24 mouse cellular contexts compared by ENCODE assay signal in the genomic region with DNA sequence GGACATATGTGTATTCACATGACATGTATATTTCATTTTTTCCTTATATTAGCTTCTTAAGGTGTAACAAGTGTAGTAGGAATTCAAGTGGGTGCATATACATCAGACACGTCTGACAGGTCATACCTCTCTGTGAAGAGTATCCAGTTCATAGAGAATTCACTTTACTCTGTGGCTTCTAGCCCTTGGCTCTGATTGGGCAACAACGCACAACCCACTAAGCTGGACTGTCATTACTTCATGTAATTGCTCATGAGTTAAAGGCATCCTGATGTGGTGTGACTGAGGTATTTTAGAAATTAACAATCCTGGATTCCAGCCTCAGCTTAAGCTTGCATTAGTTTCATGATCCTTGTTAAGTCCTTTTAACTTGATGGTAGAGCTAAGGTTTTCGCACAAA.
A peak's percentile ranks its signal among the peaks of the same experiment; 100 is the strongest.
DNase-seq lines count a peak whose midpoint lies in the region; ATAC-seq lines count a peak whose summit lies in the region.
"Had no signal": no experiment of that assay in that cellular context is flagged by ENCODE, and none has a peak within 500 bp of the region (broad histone marks: within the 10 kb centered on the region; RNA-seq: fewer than 3 reads in every experiment).

No protein-coding gene starts in this region.

- H3K4me2 ChIP-seq in kidney, embryonic 14.5 days (replicated peaks; ENCODE audit: low read depth, low read length): no peak overlapping the region
- H3K4me2 ChIP-seq in liver, embryonic 11.5 days: no peak overlapping the region
- H3K4me2 ChIP-seq: embryonic facial prominence, embryonic 12.5 days; forebrain, embryonic 13.5 days had no signal

- ATAC-seq in common myeloid progenitor, adult 5-6 weeks (replicated peaks; ENCODE audit: low read depth, poor library complexity, severe bottlenecking): 0 out of 2 replicates have a peak, but pooled peaks have one; percentile 22
- peak; percentile 51; the same call in 1 of the 2 replicates for ATAC-seq in megakaryocyte, adult 5-6 weeks (ENCODE audit: poor library complexity, severe bottlenecking)
- no peak for ATAC-seq in kidney, embryonic 14.5 days (ENCODE audit: low FRiP score, low TSS enrichment)
- no peak for ATAC-seq in liver, embryonic 11.5 days (replicated peaks; ENCODE audit: low FRiP score)
- ATAC-seq: activated CD4-positive, CD25-positive, alpha-beta regulatory T cell, adult 4 months; CD4-positive, CD25-positive, alpha-beta regulatory T cell, adult 4 months; forebrain, embryonic 13.5 days; forebrain, embryonic 16.5 days; Patski had no signal

- 100% methylated on average over 3 of the region's 3 CpGs for WGBS in kidney, embryonic 14.5 days
- 83% methylated on average over 3 of the region's 3 CpGs for WGBS in liver, embryonic 11.5 days

- no peak overlapping the region for H3K27ac ChIP-seq in kidney, embryonic 14.5 days (ENCODE audit: low read depth, low read length)
- H3K27ac ChIP-seq in liver, embryonic 11.5 days (ENCODE audit: low read depth, low read length): no peak overlapping the region
- H3K27ac ChIP-seq: embryonic facial prominence, embryonic 10.5 days; embryonic facial prominence, embryonic 12.5 days; forebrain, embryonic 13.5 days had no signal

- no peaks in the 10 kb centered on the region for H3K27me3 ChIP-seq in kidney, embryonic 14.5 days (ENCODE audit: control insufficient read depth, insufficient read depth, low read length)
- no peaks in the 10 kb centered on the region for H3K27me3 ChIP-seq in liver, embryonic 11.5 days (replicated peaks; ENCODE audit: control insufficient read depth, insufficient read depth, low read length)
- H3K27me3 ChIP-seq: CH12.LX; embryonic facial prominence, embryonic 12.5 days; forebrain, embryonic 13.5 days; Patski had no signal

- DNase-seq in liver, embryonic 11.5 days (ENCODE audit: low spot score): no peak
- no peak for DNase-seq in ovary, postnatal 10 days (ENCODE audit: low spot score)
- DNase-seq: adrenal gland, adult 8-10 months; adrenal gland, postnatal 14 days; adrenal gland, postnatal 36 days; B cell, adult 2 months; cerebellum, adult 11 months; cerebellum, adult 18-20 months; cerebellum, adult 8-10 months; cerebellum, adult 9-11 months; cerebellum, postnatal 14 days; cerebellum, postnatal 36 days had no signal

- H3K4me3 ChIP-seq in kidney, embryonic 14.5 days (ENCODE audit: low read length): no peak overlapping the region
- H3K4me3 ChIP-seq in liver, embryonic 11.5 days (ENCODE audit: low read depth, low read length): no peak overlapping the region
- H3K4me3 ChIP-seq: embryonic facial prominence, embryonic 10.5 days; embryonic facial prominence, embryonic 12.5 days; forebrain, embryonic 13.5 days had no signal

- no peak overlapping the region for H3K9ac ChIP-seq in kidney, embryonic 14.5 days (ENCODE audit: low read depth, low read length)
- no peak overlapping the region for H3K9ac ChIP-seq in liver, embryonic 11.5 days (ENCODE audit: low read depth, low read length)
- H3K9ac ChIP-seq: embryonic facial prominence, embryonic 12.5 days; forebrain, embryonic 13.5 days had no signal

- no peaks in the 10 kb centered on the region for H3K4me1 ChIP-seq in kidney, embryonic 14.5 days (ENCODE audit: control insufficient read depth, insufficient read depth, low read length)
- H3K4me1 ChIP-seq in liver, embryonic 11.5 days (replicated peaks; ENCODE audit: control insufficient read depth, insufficient read depth, low read length): no peaks in the 10 kb centered on the region
- H3K4me1 ChIP-seq: embryonic facial prominence, embryonic 10.5 days; embryonic facial prominence, embryonic 12.5 days; forebrain, embryonic 13.5 days had no signal

- H3K36me3 ChIP-seq in kidney, embryonic 14.5 days (ENCODE audit: control insufficient read depth, insufficient read depth, low read length): no peaks in the 10 kb centered on the region
- H3K36me3 ChIP-seq in liver, embryonic 11.5 days (ENCODE audit: control insufficient read depth, insufficient read depth, low read length): no peaks in the 10 kb centered on the region
- H3K36me3 ChIP-seq: embryonic facial prominence, embryonic 10.5 days; embryonic facial prominence, embryonic 12.5 days; G1E had no signal

- H3K9me3 ChIP-seq in kidney, embryonic 14.5 days (ENCODE audit: control insufficient read depth, low read length): no peaks in the 10 kb centered on the region
- no peaks in the 10 kb centered on the region for H3K9me3 ChIP-seq in liver, embryonic 11.5 days (ENCODE audit: control insufficient read depth, low read length)
- H3K9me3 ChIP-seq: embryonic facial prominence, embryonic 10.5 days; embryonic facial prominence, embryonic 12.5 days; forebrain, embryonic 13.5 days; G1E had no signal

Comparison
In these comparisons a context has a peak if more than half of its experiments do, and no peak if none do; other contexts are left out.
1. ATAC-seq: peak in common myeloid progenitor, adult 5-6 weeks (single experiment) and megakaryocyte, adult 5-6 weeks (single experiment); none in kidney, embryonic 14.5 days (single experiment) and liver, embryonic 11.5 days (single experiment).